ENCODE assay signal across 22 mouse cellular contexts in genomic region chr9:120005936-120006335, GRCm38 (mm10). TPM values are rescaled to one million over a fixed set of nuclear protein-coding genes. Genes with fewer than 3 reads are reported as not detected.
DNase-seq lines count a peak whose midpoint lies in the region; ATAC-seq and TF ChIP-seq lines count a peak whose summit lies in the region.
"Had no signal": no experiment of that assay in that cellular context is flagged by ENCODE, and none has a peak within 500 bp of the region (broad histone marks: within the 10 kb centered on the region; RNA-seq: fewer than 3 reads in every experiment).

No protein-coding gene starts in this region.

- no peak overlapping the region for H3K27ac ChIP-seq in embryonic facial prominence, embryonic 13.5 days
- H3K27ac ChIP-seq in embryonic facial prominence, embryonic 10.5 days (replicated peaks): no peak overlapping the region
- H3K27ac ChIP-seq in left cerebral cortex, adult 2 months: no peak overlapping the region
- no peak overlapping the region for H3K27ac ChIP-seq in thymus, adult 2 months (ENCODE audit: control insufficient read depth, insufficient read depth, low read length)
- H3K27ac ChIP-seq: forebrain, embryonic 13.5 days; heart, adult 2 months; hindbrain, embryonic 12.5 days had no signal

- 49% methylated on average over 3 of the region's 3 CpGs for WGBS in embryonic facial prominence, embryonic 13.5 days
- 71% methylated on average over 3 of the region's 3 CpGs for WGBS in embryonic facial prominence, embryonic 10.5 days
- WGBS in thymus, adult 2 months: 97% methylated on average over 3 of the region's 3 CpGs

- H3K9me3 ChIP-seq in embryonic facial prominence, embryonic 13.5 days: no peaks in the 10 kb centered on the region
- H3K9me3 ChIP-seq in embryonic facial prominence, embryonic 10.5 days: 0 out of 2 replicates have a peak, but pooled peaks cover 5% of the 10 kb centered on the region
- H3K9me3 ChIP-seq: forebrain, embryonic 13.5 days; hindbrain, embryonic 12.5 days had no signal

- no peaks in the 10 kb centered on the region for H3K27me3 ChIP-seq in embryonic facial prominence, embryonic 13.5 days
- H3K27me3 ChIP-seq in embryonic facial prominence, embryonic 10.5 days (replicated peaks; ENCODE audit: low read depth, poor library complexity, severe bottlenecking): 0 out of 2 replicates have a peak, but pooled peaks cover 8% of the 10 kb centered on the region
- H3K27me3 ChIP-seq in thymus, adult 2 months (ENCODE audit: control insufficient read depth, insufficient read depth, low read length): no peaks in the 10 kb centered on the region
- H3K27me3 ChIP-seq: forebrain, embryonic 13.5 days; heart, embryonic 12.5 days; Patski had no signal

- peaks cover 9% of the 10 kb centered on the region for H3K4me1 ChIP-seq in embryonic facial prominence, embryonic 13.5 days
- peaks cover 22% of the 10 kb centered on the region for H3K4me1 ChIP-seq in embryonic facial prominence, embryonic 10.5 days
- peaks cover 13% of the 10 kb centered on the region for H3K4me1 ChIP-seq in thymus, adult 2 months (replicated peaks; ENCODE audit: control insufficient read depth, insufficient read depth, low read length)

- H3K4me3 ChIP-seq in embryonic facial prominence, embryonic 13.5 days: no peak overlapping the region
- no peak overlapping the region for H3K4me3 ChIP-seq in embryonic facial prominence, embryonic 10.5 days
- H3K4me3 ChIP-seq in left cerebral cortex, adult 2 months: no peak overlapping the region
- no peak overlapping the region for H3K4me3 ChIP-seq in thymus, adult 2 months (ENCODE audit: control insufficient read depth, insufficient read depth, low read length)
- H3K4me3 ChIP-seq: forebrain, embryonic 13.5 days; heart, adult 2 months; heart, embryonic 12.5 days; hindbrain, embryonic 12.5 days had no signal

- 0 out of 2 replicates have a peak overlapping the region, but pooled peaks have one; percentile 33 for H3K9ac ChIP-seq in embryonic facial prominence, embryonic 13.5 days
- H3K9ac ChIP-seq: forebrain, embryonic 13.5 days; forebrain, postnatal 0 days; heart, embryonic 12.5 days; hindbrain, embryonic 12.5 days had no signal

- no peak for TF ChIP-seq POLR2A in thymus, adult 2 months (IDR thresholded peaks at IDR 0.05; ENCODE audit: control insufficient read depth, extremely low read depth, insufficient read depth, low read length, poor library complexity)

- no peak for ATAC-seq in embryonic facial prominence, embryonic 13.5 days (ENCODE audit: insufficient number of reproducible peaks, insufficient read depth, low FRiP score, low TSS enrichment, low read depth)
- ATAC-seq: forebrain, embryonic 13.5 days; forebrain, postnatal 0 days; hindbrain, embryonic 16.5 days; inflammation-experienced regulatory T-cells, adult 6 months; Patski had no signal

- no peak for DNase-seq in embryonic facial prominence, embryonic 10.5 days (ENCODE audit: low spot score)
- peak; percentile 44 for DNase-seq in testis, postnatal 10 days (ENCODE audit: low spot score)
- no peak for DNase-seq in testis, postnatal 14 days (ENCODE audit: low spot score)
- peak; percentile 96 for DNase-seq in ZHBTc4 (ENCODE audit: low read depth, low spot score)
- no peak for DNase-seq in left cerebral cortex, adult 2 months (ENCODE audit: extremely low spot score in 1 of 2, low spot score in 2 of 2)
- no peak for DNase-seq in thymus, adult 2 months
- DNase-seq: adrenal gland, adult 8-10 months; cerebellum, adult 11-12 months; cerebellum, adult 9-10 months; cerebellum, postnatal 25 days; forebrain, postnatal 0 days; gastrocnemius, postnatal 14 days; heart, adult 2 months; heart, postnatal 4 days had no signal

- intact Hi-C loops in left cerebral cortex, adult 2 months (cut with DNase I): no loop called here

- H3K36me3 ChIP-seq in embryonic facial prominence, embryonic 13.5 days: no peaks in the 10 kb centered on the region
- no peaks in the 10 kb centered on the region for H3K36me3 ChIP-seq in embryonic facial prominence, embryonic 10.5 days (replicated peaks)
- H3K36me3 ChIP-seq in thymus, adult 2 months (ENCODE audit: control insufficient read depth, insufficient read depth, low read length): no peaks in the 10 kb centered on the region
- H3K36me3 ChIP-seq: heart, embryonic 12.5 days; hindbrain, embryonic 12.5 days had no signal

- no peak for TF ChIP-seq CTCF in left cerebral cortex, adult 2 months (IDR thresholded peaks at IDR 0.05)
- no peak for TF ChIP-seq CTCF in thymus, adult 2 months (IDR thresholded peaks at IDR 0.05; ENCODE audit: borderline replicate concordance, control insufficient read depth, extremely low read depth, insufficient read depth, low read length, poor library complexity)

- H3K4me2 ChIP-seq in embryonic facial prominence, embryonic 13.5 days: no peak overlapping the region
- H3K4me2 ChIP-seq: forebrain, embryonic 13.5 days; heart, embryonic 12.5 days; hindbrain, embryonic 12.5 days had no signal

RNA-seq across cellular contexts. Expression of gene Xirp1, which starts 17.5 kb away (rescaled TPM):
- polyA plus RNA-seq in embryonic facial prominence, embryonic 13.5 days (2015; fragmentation: Nextera tagmentation; extraction: Ambion mirVana): 0.14 and 0.22 TPM in 2 replicates
- polyA plus RNA-seq in embryonic facial prominence, embryonic 10.5 days (2016; fragmentation: Nextera tagmentation; extraction: Ambion mirVana): 0.04 and 0.38 TPM in 2 replicates
- total RNA-seq in left cerebral cortex, adult 2 months (2021): under 1 TPM; 0.14 to 0.20 TPM
- polyA plus RNA-seq in thymus, adult 2 months (2012; rRNA removed): 0.24 and 2.3 TPM in 2 replicates
- total RNA-seq: forebrain, postnatal 0 days; MEL had no signal
- polyA plus RNA-seq: forebrain, embryonic 13.5 days; forebrain, postnatal 0 days; hindbrain, embryonic 16.5 days; inflammation-experienced regulatory T-cells, adult 6 months had no signal

RNA-seq across cellular contexts. Expression of gene Csrnp1, which starts 21.5 kb away (rescaled TPM):
- polyA plus RNA-seq in embryonic facial prominence, embryonic 13.5 days (2015; fragmentation: Nextera tagmentation; extraction: Ambion mirVana): 3.3 and 4.5 TPM in 2 replicates
- polyA plus RNA-seq in embryonic facial prominence, embryonic 10.5 days (2016; fragmentation: Nextera tagmentation; extraction: Ambion mirVana): 3.1 and 4.8 TPM in 2 replicates
- 10 to 100 TPM; 28.7 to 31.3 TPM for total RNA-seq in left cerebral cortex, adult 2 months (2021)
- 283 and 325 TPM in 2 replicates for polyA plus RNA-seq in thymus, adult 2 months (2012; rRNA removed)

Comparison
In these comparisons a context has a peak if more than half of its experiments do, and no peak if none do; other contexts are left out.
1. DNase-seq: peak in testis, postnatal 10 days (single experiment) and ZHBTc4 (single experiment); none in embryonic facial prominence, embryonic 10.5 days (single experiment), testis, postnatal 14 days (single experiment), left cerebral cortex, adult 2 months (0 of 2) and thymus, adult 2 months (single experiment).
2. RNA of gene Csrnp1, which starts 21.5 kb away (polyA plus RNA-seq): 283 to 325 TPM in thymus, adult 2 months; 3.1 to 4.8 TPM in embryonic facial prominence, embryonic 10.5 days and 3.3 to 4.5 TPM in embryonic facial prominence, embryonic 13.5 days; every median in the first group is over 10 times any median in the second.